Mouse (Mus musculus) urinary bladder, postnatal 36 days (tissue): ENCODE measurements around the gene Gpr153.
A peak's percentile ranks its signal among the peaks of the same experiment; 100 is the strongest.

Experiments
- DNase-seq, 2 experiments: peaks; one replicate each; pipeline ENCODE4 v3.0.0; 2022; ENCODE audit warnings: low spot score in 2 of 2, mixed read lengths in 1 of 2

Gene Gpr153

DNA sequence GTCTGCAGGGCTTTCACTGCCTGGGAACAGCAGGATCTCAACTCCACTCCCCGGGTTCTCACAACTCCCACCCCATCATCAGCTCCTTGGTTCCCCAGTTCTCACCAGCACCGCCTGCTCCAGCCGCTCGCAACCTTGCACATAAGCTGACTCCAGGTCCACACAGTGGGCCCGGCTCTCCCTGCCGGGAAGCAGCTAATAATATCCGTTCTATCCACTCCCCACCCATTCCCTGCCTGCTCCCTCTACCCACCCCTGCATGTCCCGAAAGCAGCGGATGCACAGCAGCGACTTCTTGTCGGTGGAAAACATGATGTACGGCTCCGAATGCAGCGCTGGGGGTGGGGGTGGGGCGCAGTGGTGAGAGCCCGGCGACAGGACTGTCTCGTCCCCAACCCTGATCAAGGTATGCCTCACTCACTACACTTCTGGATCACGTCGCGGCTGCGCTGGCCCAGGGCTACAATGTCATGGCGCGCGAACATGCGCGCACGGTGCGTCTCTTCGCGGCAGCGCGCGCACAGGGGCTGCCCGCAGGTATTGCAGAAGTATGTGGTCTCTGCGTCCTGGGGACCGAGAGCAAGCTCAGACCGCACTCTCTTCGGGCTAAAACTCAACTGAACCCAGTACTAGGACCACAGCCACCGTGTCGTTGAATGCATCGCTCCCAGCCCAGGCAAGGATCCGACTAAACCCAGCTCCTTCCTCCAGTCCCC, 41.6 kb downstream of the Gpr153 start:
- DNase-seq = no peak

DNA sequence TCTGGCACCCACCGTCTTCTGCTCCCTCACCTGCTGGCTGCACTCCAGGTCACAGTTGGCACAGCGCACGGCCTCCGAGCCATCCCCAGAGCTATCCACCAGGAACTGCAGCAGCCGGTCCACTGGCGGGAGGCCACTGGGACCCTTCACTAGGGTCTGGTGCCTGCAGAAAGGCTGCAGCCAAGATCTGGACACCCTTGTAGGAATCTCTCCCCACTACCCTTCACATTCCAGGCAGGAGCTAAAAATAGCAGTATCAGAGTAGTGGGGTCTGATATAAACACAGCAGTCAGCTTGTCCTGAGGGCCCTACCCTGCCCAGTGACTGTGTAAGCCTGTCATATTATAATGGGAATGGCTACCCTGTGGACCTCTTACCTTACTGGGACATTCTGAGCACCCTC, 43.6 kb downstream of the Gpr153 start:
- no peak for DNase-seq

DNA sequence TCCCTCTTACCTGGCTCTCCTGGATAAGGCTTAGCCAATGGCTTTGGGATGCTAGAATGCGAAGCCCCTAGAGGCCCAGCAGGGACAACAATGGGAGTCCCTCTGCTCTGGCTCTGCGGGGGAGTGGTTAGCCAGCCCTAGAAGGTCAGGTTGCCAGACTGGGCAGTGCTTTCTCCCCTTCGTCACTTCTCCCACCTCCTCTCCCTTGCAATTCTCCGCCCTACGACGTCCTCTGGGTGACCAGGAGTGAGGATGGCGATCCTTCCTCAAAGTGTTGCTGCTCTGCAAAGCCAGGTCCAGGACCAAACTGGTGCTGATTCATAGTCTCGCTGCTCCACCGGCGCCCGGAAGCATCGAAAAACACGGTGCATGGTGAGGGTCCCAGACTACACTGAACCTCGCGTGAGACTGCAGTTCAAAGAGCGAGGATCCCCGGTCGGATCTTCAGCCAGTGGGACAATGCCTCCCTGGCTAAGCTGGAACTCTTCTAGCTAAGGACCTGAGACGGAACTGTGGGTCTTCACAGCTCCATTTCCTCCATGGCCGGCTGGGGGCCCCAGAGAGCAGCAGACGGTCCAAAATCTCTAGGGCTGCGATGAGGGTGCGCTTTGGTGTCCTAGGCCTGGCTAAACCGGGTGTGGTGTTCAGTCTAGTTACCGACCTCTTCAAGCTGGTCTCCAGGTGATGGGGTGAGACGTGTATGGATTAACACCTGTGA, 44.6 kb downstream of the Gpr153 start, which contains the start of gene Rnf207:
Gene Rnf207, minus strand, starts transcription at position 477 of the 718 bp plus-strand sequence.
- DNase-seq = peak; percentile 38 to 54

DNA sequence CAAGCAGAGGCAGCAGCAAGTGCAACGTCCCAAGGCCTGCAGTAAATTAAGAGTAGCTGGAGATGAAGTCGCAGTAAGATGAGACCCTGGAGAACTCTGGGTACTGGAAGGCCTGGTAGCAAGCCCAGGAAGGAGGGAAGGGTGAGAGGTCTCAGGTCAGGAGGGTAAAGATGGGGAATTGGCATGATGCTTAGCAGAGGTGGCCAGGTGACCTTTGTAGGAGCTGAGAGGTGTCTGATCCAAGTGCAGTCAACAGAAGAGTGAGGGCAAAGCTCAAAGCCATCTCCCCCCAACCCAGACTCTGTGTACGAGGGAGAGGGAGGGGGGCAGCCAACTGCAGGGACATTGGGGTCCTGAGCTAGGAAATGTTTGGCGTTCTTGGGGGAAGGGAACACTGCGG, 47.4 kb downstream of the Gpr153 start:
- DNase-seq = no peak

DNA sequence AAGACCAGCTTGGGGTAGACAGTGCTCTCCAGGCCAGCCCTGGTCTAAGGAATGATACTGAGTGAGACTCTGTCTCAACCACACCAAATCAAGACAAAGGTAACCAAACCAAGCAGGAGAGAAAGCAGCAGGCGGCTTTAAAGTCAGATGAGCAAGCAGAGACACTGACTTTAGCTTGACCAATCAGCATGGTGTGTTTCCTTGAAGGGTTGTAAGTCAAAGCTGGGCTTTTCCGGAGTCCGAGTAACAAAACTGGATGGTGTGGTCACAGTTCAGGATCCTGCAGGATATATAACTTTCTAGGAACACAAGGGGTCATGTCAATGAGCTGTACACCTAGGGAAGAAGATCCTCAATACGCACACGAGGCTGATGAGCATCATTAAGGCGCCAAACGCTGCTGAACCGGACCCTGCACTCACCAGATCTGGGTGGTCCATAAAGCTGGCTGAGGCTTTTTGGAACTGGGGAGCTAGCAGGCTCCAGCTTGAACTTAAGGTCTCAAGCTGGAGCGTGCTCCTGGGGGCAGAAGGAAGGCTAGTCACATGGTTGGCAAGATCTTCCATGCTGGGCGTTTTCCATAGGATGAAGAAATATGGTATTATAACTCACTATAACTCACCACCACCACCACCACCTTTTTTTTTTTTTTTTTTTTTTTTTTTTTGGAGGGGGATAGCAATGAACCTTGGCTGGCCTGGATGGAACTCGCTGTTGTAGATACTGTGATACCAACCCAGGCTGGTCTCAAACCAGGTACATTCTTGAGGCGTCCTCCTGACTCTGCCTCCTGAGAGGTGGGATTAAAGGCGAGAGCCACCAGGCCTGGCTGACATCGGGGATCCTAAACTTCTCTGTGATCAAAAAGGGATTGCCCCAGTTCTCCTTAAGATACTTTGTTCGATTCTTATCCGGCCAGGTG, 50.9 kb downstream of the Gpr153 start:
- DNase-seq = no peak

DNA sequence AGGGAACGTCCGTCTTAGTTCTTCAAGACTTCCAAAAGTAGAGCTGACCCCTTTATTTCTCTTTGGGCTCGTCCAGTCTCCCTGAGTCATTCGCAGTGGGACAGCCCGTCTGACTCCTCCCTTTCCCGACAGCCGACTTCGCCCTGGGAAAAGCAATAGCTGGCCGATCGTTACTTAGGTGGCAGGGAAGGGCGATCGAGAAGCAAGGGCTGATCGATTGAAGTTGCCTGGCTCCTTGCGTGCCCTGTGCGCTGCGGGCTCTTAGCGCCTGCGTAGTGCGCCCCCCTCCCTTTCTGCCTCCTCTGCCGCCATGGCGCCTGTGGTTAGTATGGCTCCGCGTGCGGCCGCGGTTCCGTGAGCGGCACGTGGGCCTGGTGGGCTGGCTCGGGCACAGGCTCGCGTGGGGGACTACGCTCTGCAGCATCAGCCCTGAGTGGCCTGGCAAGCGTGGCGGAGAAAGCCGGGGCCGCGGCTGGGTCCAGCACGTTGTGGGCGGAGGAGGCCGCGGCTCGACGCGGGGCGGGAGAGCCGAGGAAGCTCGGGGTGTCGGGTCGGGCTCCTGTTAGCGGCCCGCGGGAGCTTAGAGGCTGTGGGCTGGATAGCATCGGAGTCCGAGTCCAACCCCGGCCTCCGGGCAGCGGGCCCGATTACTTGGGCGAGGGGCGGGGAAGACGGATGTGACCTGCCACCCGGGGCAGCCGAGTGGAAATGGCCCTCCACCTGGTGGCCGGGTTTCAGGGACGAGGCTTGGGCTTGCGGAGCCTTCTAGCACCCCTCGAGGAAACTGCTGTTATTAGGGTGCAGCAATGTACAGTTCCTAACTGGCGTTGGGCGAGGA, 51.8 kb downstream of the Gpr153 start, which contains the start of gene Rpl22:
Gene Rpl22, plus strand, starts transcription at position 169 of the 838 bp plus-strand sequence.
- peak; percentile 84 to 93 for DNase-seq

- no peak for DNase-seq
Observed at GRCm38 (mm10) chr4:152326543-152326942, 52.5 kb downstream of the Gpr153 start.

DNA sequence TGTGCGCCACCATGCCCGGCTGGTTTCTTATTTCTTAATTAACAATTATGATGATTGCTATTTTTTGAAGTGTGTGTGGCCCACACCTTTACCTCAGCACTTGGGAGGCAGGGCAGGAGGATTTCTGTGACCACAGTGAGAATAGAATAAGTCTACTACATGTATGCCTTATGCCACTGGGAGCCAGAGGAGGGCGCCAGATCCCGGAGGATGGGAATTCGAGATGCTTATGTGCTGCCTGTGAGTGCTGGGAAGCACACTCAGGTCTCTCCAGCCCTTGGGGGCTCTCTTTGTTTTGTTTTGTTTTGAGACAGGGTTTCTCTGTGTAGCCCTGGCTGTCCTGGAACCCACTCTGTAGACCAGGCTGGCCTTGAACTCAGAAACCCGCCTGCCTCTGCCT, 54.7 kb downstream of the Gpr153 start:
- no peak for DNase-seq

DNA sequence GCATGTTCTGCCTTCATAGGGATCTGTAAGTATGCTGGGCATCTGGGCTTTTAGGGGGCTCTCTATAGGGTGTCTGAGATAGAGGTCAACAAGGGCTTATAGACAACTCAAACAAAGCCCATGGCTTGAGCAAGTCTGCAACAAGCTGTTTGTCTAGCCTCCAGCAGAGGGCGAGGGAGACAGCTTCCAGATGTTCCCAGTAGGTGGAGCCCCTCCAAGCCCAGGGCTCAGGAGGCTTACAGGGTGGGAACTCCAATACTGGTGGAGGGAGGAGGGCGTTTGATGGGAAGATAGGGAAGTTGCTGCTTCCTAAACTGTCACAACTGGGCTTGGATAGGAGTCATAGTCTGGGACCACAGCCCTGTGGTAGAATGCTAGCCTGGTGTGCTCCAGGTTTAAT, 58.9 kb downstream of the Gpr153 start:
- DNase-seq = peak; percentile 50 to 68

DNA sequence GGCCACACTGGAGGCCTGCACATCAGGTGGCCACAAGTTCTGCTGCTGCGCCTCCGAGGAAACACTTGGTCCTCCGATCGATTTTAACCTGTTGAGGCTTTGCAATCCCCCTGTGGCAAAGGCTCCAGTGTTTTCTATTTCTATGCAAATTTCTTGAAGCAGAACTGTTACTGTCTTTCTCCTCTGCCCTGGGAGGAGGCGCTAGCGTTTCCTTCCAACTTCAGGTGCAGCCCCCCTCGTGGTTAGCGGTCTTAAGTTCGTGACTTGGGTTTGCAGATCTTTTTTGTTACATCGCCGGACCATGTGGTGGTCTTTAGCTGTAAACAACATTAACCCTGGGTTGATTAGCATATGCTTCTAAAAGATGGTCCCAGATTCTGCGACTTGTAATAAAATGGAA, 59.6 kb downstream of the Gpr153 start:
- no peak for DNase-seq
